Mouse (Mus musculus): ENCODE measurements around the gene Pln. TPM values are rescaled to one million over a fixed set of nuclear protein-coding genes. Genes with fewer than 3 reads are reported as not detected.

Gene Pln
- total RNA-seq, 2 experiments from 2014 or later = 0.76 to 1.2 TPM

DNA sequence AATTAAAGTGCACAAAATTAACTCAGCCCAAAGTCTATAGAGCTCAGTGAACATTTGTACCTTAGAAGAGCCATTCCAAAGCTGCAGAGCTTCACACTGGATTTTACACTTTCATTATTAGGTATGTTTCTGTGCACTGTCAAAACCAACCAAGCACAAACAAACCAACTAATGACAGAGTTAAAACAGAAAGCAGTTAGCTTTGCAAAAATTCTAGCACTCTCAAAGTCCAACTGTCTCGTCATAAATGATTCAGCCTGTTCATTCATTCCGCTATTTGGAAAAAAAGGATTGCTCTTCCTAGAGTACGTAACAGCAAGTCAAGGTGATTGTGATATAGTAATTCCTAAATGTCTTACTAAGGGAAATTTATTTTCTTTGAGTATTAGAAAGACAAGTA, 21.5 kb downstream of the Pln start:
- no peak for DNase-seq (ENCODE audit: low spot score in 2 of 2)

GRCm38 (mm10) chr10:53364311-53364710, 26.8 kb downstream of the Pln start:
- DNase-seq (ENCODE audit: low spot score in 2 of 2) = no peak

- no peak for DNase-seq (ENCODE audit: low spot score in 2 of 2)
Measured at GRCm38 (mm10) chr10:53367265-53367664, 29.8 kb downstream of the Pln start.

GRCm38 (mm10) chr10:53373885-53374578, 36.6 kb downstream of the Pln start:
- DNase-seq (ENCODE audit: low spot score in 2 of 2) = no peak

GRCm38 (mm10) chr10:53377096-53377495, 39.6 kb downstream of the Pln start:
- DNase-seq (ENCODE audit: low spot score in 2 of 2) = no peak

DNA sequence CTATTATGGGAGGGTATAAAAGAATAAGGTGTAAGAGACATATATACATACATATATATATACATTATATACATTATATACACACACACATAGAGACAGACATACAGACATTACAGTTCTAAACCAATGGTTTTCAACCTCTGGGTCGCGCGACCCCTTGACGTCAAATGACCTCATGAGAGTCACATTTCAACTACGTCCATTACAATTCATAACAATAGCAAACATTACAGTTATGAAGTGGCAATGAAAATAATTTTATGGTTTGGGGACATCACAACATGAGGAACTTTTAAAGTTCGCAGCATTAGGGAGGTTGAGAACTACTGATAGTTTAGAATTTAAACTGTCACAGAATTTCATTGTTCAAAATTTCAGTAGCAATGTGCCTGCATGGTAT, 40.8 kb downstream of the Pln start:
- DNase-seq (ENCODE audit: low spot score in 2 of 2) = no peak

- peak; percentile 41 to 59 for DNase-seq (ENCODE audit: low spot score in 2 of 2)
Measured at GRCm38 (mm10) chr10:53378981-53379708, 41.7 kb downstream of the Pln start.

GRCm38 (mm10) chr10:53379709-53380106, 42.2 kb downstream of the Pln start, which contains the start of gene Cep85l:
Cep85l (minus strand) TSS chr10:53379947.
- DNase-seq (ENCODE audit: low spot score in 2 of 2) = peak; percentile 85 to 90

DNA sequence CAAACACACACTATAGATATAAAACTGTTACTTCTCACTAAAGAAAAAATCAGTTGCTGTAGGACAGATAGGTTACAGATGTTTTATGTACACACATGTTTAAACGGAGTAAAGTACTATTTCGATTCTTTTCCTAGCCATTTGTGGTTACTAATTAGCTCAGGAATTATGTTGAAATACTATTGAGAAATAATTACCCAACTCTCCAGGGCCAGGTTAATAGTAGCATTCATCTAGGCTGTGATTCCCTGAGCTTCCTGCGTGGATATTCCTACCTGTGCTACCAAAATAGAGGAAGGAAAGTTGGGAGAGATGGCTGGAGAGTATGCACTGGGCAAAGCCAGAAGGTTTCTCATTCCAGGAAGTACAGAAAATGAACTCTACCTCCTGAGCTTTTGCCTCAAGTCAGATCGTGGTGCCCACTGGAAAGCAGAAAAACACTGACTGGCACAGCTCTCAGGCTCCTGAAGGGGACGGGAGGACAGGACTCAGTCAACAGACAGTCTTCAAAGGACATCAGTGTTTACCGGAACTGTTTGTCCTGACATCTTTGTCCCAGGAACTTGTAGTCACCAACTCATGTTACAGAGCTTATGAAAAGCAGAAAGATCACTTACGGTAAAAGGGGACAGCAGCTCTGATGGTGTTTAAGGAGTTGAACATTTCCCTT, 45.4 kb downstream of the Pln start:
- no peak for DNase-seq (ENCODE audit: low spot score in 2 of 2)

DNA sequence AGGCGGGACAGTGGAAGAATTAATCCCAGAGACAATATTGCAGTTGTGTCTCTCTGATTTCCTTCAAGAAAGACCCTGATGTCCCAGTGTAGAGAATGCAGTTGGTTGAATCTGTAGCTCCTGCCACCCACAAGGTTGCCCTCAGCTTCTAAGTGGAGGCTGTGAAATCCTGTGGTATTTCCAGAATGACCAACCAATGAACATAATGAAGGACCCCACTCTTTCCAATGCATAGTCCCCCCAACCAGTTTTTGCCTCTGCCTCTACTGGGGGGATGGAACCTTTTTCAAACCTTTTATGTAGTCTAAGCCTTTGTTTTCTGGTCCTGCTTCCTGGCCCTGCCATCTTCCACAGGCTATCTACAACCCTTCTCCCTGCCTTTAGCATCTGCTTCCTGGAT, 47.4 kb downstream of the Pln start:
- DNase-seq (ENCODE audit: low spot score in 2 of 2) = no peak

DNA sequence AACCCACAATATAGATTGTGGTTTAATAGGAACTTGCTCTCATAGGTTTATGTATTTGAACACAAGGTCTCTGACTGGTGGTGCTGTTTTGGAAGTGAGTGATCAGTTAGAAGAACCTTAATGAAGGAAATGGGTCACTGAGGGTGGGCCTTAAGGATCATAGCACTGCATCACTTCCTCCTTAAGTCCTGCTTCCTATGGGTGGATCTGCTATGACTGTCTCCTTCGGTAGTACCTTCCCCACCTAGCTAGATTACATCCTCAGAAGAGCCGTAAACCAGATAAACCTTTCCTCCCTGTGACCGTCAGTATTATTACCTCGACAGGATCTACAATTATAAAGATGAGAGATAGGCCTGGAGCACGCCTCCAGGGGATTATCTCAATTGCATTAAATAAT, 48.0 kb downstream of the Pln start:
- no peak for DNase-seq (ENCODE audit: low spot score in 2 of 2)

- peak in 1 of 2 experiments; percentile 35 for DNase-seq (ENCODE audit: low spot score in 2 of 2)
Measured at GRCm38 (mm10) chr10:53388227-53388920, 50.9 kb downstream of the Pln start.

DNA sequence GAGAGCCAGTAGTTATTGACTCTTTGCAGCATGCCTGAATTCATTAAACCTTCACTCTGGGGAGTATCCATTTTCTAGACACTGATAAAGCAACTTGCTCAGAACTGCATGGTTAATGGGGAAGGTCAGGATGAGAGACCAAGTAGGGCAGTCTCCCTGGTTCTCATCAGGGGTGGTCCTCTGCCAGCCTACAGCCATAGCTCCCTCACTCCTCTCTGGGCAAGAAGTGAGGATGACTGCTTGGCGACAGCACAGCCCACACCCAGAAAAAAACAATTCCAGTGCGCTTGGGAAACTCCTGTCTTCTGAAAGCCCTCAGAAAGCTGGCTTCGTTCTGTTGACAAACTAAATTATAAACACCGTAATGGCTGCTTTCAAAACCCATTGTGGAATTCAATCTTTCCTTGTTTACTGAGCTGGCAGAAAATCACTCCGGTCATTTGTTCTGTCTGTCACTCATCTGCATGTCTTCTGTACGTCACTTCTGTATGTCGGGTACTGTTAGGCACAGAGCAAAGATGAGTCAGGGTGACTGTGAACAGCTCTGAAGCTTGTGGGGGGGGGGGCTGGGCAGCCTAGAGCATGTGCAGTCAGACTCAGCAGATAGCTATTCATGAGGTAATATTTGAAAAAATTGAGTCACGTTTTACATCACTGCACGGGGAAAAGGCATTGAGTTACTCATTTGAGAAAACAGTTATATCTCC, 57.6 kb downstream of the Pln start:
- no peak for DNase-seq (ENCODE audit: low spot score in 2 of 2)

Other genes starting within 250 kb of the Pln start
- 10 to 100 TPM; 19.5 to 22.2 TPM for gene Cep85l, start 42.3 kb downstream of the Pln start, total RNA-seq (2021)